Mouse (Mus musculus): Measurements from ENCODE around the gene Lrrc8c. TPM values are rescaled to one million over a fixed set of nuclear protein-coding genes. Genes with fewer than 3 reads are reported as not detected.

Lrrc8c gene
- polyA plus RNA-seq, 1 experiment, result 14.7 TPM

DNA sequence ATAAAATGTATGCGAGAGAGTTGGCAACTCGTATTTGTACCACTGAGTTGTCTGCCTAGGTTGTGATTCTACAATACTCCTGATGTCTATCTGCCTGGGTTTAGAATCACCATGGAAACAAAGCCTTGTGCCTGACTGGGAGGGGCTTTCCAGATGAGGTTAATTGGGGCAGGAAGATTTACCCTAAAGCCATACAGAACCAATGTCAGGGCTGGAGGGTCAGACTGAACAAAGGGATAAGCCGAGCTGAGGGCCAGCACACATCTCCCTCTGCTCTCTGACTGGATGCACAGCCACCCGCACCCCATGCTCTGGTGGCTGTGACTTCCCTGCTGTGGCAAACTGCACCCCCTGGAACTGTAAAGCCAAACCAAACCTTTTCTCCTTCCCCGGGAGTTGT, 94.8 kb downstream of the Lrrc8c start:
- Histone ChIP-seq H3K27me3 (ENCODE audit: control insufficient read depth, insufficient read depth, low read length) (no peaks in the 10 kb centered on the region), H3K27ac (ENCODE audit: control insufficient read depth, insufficient read depth, low read depth, low read length) (no peak overlapping the region), H3K4me3 (ENCODE audit: control insufficient read depth, low read depth, low read length) (no peak overlapping the region), H3K4me1 (ENCODE audit: control insufficient read depth, insufficient read depth, low read length) (no peaks in the 10 kb centered on the region), H3K36me3 (ENCODE audit: control insufficient read depth, insufficient read depth, low read length) (no peaks in the 10 kb centered on the region)
- TF ChIP-seq CTCF (IDR thresholded peaks at IDR 0.05; ENCODE audit: control insufficient read depth, insufficient read depth, insufficient replicate concordance, low read depth, low read length), result no peak

DNA sequence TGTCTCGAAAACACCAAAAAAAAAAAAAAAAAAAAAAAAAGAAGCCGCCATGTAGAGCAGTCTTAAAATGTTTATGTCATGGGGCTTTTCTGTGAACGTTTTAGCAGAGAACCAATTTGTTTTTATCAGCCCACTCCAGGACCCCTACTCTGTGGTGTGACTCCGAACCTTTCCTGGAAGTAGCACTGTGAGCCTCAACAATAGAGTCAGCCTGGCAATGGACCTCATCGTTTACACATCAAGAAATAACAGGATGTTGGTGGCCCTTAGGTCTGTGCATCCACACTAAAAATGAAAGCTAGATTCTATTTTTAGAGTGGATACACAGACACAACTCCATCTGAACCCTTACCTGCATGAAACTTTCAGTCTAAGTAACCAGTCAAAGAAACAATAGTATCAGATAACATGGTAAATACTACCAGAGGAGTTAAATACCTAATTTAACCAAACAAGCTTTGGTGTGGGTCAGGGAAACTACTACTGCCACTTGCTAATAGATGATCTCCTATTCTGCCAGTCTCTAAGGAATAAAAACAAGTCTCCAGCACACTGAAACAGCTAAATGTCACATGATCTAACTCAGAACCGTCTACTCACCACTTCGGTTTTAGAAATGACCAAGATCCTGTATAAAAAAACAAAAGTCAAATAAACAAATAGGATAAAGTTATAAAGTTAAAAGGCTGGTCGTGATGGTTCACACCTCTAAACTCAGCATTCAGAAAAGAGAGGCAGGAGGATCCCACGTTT, 95.7 kb downstream of the Lrrc8c start:
- H3K27me3 ChIP-seq (ENCODE audit: control insufficient read depth, insufficient read depth, low read length), result no peaks in the 10 kb centered on the region
- TF ChIP-seq POLR2A (IDR thresholded peaks at IDR 0.05; ENCODE audit: control insufficient read depth, low read depth, low read length), result no peak
- no peak for TF ChIP-seq CTCF (IDR thresholded peaks at IDR 0.05; ENCODE audit: control insufficient read depth, insufficient read depth, insufficient replicate concordance, low read depth, low read length)
- H3K4me1 ChIP-seq (ENCODE audit: control insufficient read depth, insufficient read depth, low read length), result no peaks in the 10 kb centered on the region
- no peak overlapping the region for H3K27ac ChIP-seq (ENCODE audit: control insufficient read depth, insufficient read depth, low read depth, low read length)
- H3K4me3 ChIP-seq (ENCODE audit: control insufficient read depth, low read depth, low read length), result no peak overlapping the region
- no peaks in the 10 kb centered on the region for H3K36me3 ChIP-seq (ENCODE audit: control insufficient read depth, insufficient read depth, low read length)

GRCm38 (mm10) chr5:105615871-105616454, 96.8 kb downstream of the Lrrc8c start:
- Histone ChIP-seq H3K4me1 (ENCODE audit: control insufficient read depth, insufficient read depth, low read length) (no peaks in the 10 kb centered on the region), H3K27ac (ENCODE audit: control insufficient read depth, insufficient read depth, low read depth, low read length) (no peak overlapping the region), H3K36me3 (ENCODE audit: control insufficient read depth, insufficient read depth, low read length) (no peaks in the 10 kb centered on the region), H3K4me3 (ENCODE audit: control insufficient read depth, low read depth, low read length) (no peak overlapping the region), H3K27me3 (ENCODE audit: control insufficient read depth, insufficient read depth, low read length) (no peaks in the 10 kb centered on the region)
- no peak for TF ChIP-seq CTCF (IDR thresholded peaks at IDR 0.05; ENCODE audit: control insufficient read depth, insufficient read depth, insufficient replicate concordance, low read depth, low read length)
- no peak for TF ChIP-seq POLR2A (IDR thresholded peaks at IDR 0.05; ENCODE audit: control insufficient read depth, low read depth, low read length)

GRCm38 (mm10) chr5:105616538-105616937, 97.3 kb downstream of the Lrrc8c start:
- TF ChIP-seq CTCF (IDR thresholded peaks at IDR 0.05; ENCODE audit: control insufficient read depth, insufficient read depth, insufficient replicate concordance, low read depth, low read length), result no peak
- no peak for TF ChIP-seq POLR2A (IDR thresholded peaks at IDR 0.05; ENCODE audit: control insufficient read depth, low read depth, low read length)
- Histone ChIP-seq H3K27ac (ENCODE audit: control insufficient read depth, insufficient read depth, low read depth, low read length) (no peak overlapping the region), H3K4me1 (ENCODE audit: control insufficient read depth, insufficient read depth, low read length) (no peaks in the 10 kb centered on the region), H3K36me3 (ENCODE audit: control insufficient read depth, insufficient read depth, low read length) (no peaks in the 10 kb centered on the region), H3K4me3 (ENCODE audit: control insufficient read depth, low read depth, low read length) (no peak overlapping the region), H3K27me3 (ENCODE audit: control insufficient read depth, insufficient read depth, low read length) (no peaks in the 10 kb centered on the region)

DNA sequence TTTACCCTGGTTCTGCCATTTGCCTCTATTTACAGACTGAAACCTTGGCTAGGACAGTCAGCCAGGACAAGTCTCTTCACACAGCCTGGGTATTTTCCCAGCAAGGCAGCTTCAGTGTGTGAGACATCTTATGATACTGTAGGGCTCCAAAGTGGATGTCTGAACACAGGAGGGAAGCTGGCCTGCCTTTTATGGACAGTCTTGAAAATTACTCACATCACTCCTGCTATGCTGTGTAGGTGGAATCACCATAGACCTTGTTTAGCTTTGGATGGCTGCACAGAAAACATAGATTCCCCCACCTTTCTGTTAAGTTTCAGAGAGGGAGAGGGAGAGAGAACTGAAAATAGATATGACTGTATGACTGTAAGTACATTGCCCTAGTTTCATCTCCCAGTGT, 99.3 kb downstream of the Lrrc8c start:
- TF ChIP-seq POLR2A (IDR thresholded peaks at IDR 0.05; ENCODE audit: control insufficient read depth, low read depth, low read length) (no peak), CTCF (IDR thresholded peaks at IDR 0.05; ENCODE audit: control insufficient read depth, insufficient read depth, insufficient replicate concordance, low read depth, low read length) (no peak)
- no peaks in the 10 kb centered on the region for H3K4me1 ChIP-seq (ENCODE audit: control insufficient read depth, insufficient read depth, low read length)
- no peak overlapping the region for H3K4me3 ChIP-seq (ENCODE audit: control insufficient read depth, low read depth, low read length)
- no peaks in the 10 kb centered on the region for H3K36me3 ChIP-seq (ENCODE audit: control insufficient read depth, insufficient read depth, low read length)
- no peak overlapping the region for H3K27ac ChIP-seq (ENCODE audit: control insufficient read depth, insufficient read depth, low read depth, low read length)
- H3K27me3 ChIP-seq (ENCODE audit: control insufficient read depth, insufficient read depth, low read length), result no peaks in the 10 kb centered on the region

- Histone ChIP-seq H3K27ac (ENCODE audit: control insufficient read depth, insufficient read depth, low read depth, low read length) (no peak overlapping the region), H3K27me3 (ENCODE audit: control insufficient read depth, insufficient read depth, low read length) (no peaks in the 10 kb centered on the region), H3K36me3 (ENCODE audit: control insufficient read depth, insufficient read depth, low read length) (no peaks in the 10 kb centered on the region), H3K4me1 (ENCODE audit: control insufficient read depth, insufficient read depth, low read length) (no peaks in the 10 kb centered on the region), H3K4me3 (ENCODE audit: control insufficient read depth, low read depth, low read length) (no peak overlapping the region)
- no peak for TF ChIP-seq POLR2A (IDR thresholded peaks at IDR 0.05; ENCODE audit: control insufficient read depth, low read depth, low read length)
Observed at GRCm38 (mm10) chr5:105619666-105620065, 100.5 kb downstream of the Lrrc8c start.

- H3K4me1 ChIP-seq (ENCODE audit: control insufficient read depth, insufficient read depth, low read length), result no peaks in the 10 kb centered on the region
- no peaks in the 10 kb centered on the region for H3K36me3 ChIP-seq (ENCODE audit: control insufficient read depth, insufficient read depth, low read length)
- TF ChIP-seq POLR2A (IDR thresholded peaks at IDR 0.05; ENCODE audit: control insufficient read depth, low read depth, low read length) (no peak), CTCF (IDR thresholded peaks at IDR 0.05; ENCODE audit: control insufficient read depth, insufficient read depth, insufficient replicate concordance, low read depth, low read length) (no peak)
- no peaks in the 10 kb centered on the region for H3K27me3 ChIP-seq (ENCODE audit: control insufficient read depth, insufficient read depth, low read length)
- H3K4me3 ChIP-seq (ENCODE audit: control insufficient read depth, low read depth, low read length), result no peak overlapping the region
- H3K27ac ChIP-seq (ENCODE audit: control insufficient read depth, insufficient read depth, low read depth, low read length), result no peak overlapping the region
Observed at GRCm38 (mm10) chr5:105620505-105621116, 101.4 kb downstream of the Lrrc8c start.
